Mouse (Mus musculus) liver, postnatal 0 days (tissue): ENCODE results near the gene Shoc2.

Experiments used
- CTCF ChIP-seq: sonication (generic); IDR thresholded peaks from 2 replicates; pipeline ENCODE4 v1.5.1; 2016; ENCODE audit warnings: antibody characterized with exemption, low read depth
- EP300 ChIP-seq: IDR thresholded peaks from 2 replicates; pipeline ENCODE4 v1.6.1; 2016; ENCODE audit warnings: antibody characterized with exemption, low read depth, mild to moderate bottlenecking

GRCm38 (mm10) chr19:53944786-53945169 lies 672 bp downstream of the Shoc2 start:
- TF ChIP-seq CTCF (no peak), EP300 (no peak)
